Mouse (Mus musculus): ENCODE data around the gene D930048N14Rik.
"Not testable (repeated sequence)": the region's sequence is repeated elsewhere in the genome, so short reads cannot be mapped to it uniquely, and the experiment has no call there.

D930048N14Rik gene

DNA sequence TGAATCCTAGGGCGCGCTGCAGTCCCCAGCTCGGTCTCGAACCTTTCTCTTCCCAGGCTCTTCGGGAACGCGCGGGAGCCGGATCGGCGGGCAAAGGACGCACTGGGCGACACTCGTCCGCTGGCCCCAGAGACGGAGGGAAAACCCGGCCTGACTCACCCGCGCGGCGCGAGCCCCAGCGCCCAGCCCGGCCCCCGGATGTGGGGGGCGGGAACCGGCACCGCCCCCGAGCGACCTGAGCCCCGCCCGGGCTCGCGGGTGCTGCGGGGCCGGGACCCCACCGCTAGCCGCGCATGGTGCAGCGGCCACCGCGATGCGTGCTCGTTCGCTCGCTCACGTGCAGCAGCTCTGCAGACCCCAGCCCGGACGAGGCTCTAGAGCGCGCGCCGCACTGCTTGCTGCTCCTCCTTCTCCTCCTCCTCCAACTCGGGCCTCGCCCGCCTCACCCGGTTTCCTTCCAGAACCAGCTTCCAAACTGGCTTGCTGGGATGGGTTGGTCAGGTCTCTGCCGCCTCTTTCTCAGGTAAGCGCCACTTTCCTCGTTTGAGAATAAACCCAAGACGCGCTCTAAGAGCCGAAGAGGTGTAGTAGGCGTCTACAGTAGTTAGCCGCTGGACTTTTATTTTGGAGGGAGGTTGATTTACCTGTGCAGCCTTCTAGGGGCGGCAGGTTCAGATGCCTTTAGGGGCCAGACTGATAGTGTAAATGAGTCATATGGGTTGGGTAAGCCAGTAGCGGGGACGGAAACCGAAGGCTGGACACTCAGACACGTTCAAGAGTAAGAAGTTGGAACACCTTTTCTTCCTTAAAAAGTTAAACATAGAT lies at the start of gene D930048N14Rik, which contains the start of gene N4bp3:
D930048N14Rik (plus strand) TSS at position 264 of the 825 bp plus-strand sequence.
N4bp3 (minus strand) TSS at position 152 of the 825 bp plus-strand sequence.
- peak; percentile 81 for DNase-seq (ENCODE audit: low read depth, low spot score)

DNA sequence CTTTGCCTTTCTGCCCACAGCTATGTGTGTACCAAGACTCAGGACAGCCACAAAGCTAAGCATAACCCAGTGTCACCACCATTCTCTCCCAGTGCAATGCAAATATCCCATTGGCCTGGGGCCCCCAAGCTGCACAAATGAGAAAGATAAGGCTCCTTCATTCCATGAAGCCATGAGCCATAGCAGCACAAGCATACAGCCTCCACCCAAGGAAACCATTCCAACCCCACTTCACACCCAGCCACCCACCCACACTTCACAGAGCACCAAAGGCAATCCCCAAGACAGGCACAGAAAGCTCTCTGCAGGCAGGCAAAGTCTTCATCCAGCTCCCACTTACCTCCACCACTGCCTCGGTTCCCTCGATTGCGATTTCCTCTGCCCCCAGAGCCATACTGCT lies 48.5 kb upstream of the D930048N14Rik start:
- DNase-seq (ENCODE audit: low read depth, low spot score), result no peak

DNA sequence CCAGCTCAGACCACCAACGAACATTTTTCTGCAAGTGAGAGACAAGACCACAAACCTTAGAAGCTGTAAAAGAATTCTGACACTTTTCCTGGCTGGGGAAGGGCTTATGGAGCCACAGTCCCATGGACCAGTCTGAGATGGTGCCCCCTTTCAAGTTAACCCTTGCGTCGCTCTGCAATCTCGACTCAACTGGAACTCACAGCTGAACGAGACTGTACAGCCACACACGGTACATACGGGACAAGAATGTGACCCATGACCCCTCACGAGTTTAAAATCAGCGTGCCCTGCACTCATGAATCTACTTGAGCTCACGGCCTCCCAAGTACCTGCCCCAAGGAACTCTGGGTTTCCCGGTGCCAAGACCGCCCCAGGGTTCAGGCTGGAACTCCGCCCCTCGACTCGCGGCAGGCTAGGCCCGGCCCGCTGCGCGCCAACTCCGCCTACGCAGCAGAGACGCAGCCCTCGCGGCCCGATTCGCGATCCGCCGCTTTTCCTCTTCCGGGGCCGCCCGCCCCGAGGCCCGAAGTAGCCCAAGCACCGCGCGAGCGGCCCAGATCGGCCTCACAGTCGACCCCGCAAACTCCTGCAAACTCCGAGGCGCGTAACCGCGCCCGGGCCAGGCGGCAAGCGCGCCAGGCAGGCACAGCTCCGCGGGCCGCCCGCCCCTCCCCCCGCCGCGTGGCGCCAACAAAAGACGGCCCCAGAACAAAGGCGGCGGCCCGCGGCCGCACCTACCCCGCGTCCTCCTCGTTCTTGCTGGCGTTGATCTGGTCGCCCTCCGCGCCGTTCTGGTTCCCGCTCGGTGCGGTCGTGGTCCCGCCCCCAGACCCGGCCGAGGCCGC lies 44.9 kb upstream of the D930048N14Rik start:
- peak; percentile 92 for DNase-seq (ENCODE audit: low read depth, low spot score)

DNA sequence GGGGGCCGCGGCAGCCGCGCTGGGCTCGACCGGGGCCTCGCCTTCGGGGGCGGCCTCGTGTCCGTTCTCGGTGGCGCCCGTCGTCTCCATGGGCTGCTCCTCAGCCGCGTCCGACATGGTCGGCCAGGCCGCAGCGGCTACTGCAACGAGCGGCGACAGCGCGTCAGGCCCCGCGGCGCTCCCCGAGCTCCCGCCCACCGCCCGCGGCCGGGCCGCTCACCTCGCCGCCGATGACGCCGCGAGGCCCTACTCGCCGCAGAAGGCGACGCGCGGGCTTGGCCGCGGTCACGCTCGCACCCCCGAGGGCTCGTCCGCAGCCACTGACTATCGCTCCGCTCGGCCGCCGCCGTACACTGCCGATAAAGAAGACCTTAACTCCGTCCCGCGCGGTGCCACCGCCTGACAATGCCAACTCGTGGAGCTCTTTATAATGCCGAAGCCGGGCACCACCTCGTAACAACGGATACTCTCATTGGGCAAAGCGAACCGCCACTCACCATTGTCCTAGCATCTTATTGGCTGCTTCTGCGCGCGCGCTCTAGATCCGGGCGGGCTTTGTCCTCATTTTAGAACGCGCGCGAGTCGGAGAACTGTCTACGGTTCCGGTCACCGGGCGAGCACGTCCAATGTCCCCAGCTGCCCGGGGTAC lies 44.2 kb upstream of the D930048N14Rik start, which contains the start of gene Hnrnpab:
Hnrnpab (minus strand) TSS at position 401 of the 649 bp plus-strand sequence.
- DNase-seq (ENCODE audit: low read depth, low spot score), result peak; percentile 97

DNA sequence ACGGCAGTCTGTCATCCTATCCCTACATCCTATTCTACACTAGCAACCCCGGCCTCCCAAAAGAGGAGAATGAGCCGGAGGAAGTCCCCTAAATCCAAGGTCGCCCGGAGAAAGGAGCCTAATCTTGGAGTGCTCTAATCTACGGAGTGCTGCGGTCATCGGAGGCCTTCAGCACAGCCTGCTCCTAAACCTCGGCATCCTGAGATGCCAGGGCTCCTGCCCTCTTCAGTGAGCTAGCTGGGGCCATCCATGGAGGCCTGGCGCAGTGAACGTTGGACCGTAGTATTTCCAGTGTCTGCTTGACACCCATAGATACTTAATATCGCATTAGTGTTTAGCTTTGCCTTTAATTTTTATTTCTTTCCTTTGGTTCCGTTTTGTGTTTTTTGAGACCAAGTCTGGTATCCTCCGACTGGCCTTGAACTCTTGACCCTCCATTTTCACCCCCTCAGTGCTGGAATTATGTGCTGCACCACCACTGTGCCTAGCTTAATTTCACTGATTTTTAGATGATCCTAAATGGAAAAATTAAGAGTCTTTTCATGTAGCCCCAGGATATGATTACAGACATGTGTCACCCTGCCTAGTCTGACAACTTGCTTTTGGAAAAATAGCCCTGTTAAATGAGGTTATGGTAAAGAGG lies 43.5 kb upstream of the D930048N14Rik start:
- no peak for DNase-seq (ENCODE audit: low read depth, low spot score)

DNA sequence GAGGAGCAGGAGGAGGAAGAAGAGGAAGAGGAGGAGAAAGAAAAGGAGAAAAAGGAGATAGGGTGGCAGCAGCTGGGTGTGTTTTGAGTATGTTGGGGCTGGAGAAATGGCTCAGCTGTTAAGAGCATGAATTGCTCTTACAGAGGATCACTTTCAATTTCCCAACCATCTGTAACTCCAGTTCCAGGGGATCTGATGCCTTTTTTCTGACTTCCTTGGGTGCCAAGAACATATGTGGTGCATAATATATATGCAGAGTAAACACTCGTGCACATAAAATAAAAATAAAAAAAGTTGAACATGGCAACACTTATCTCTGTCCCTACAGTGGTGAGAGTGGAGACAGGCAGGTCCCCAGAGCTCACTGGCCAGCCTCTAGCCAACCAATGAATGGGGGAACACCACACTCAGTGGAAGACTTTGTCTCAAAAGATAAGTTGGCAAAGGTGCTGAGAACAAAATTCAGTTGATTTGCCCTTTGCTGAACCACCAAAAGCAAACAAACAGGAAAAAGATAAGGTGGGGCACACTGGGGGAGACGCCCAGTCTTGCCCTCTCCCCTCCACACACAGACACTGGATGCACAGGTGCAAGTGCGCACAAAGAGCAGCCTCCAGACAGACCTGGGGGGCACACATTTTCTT lies 41.4 kb upstream of the D930048N14Rik start:
- DNase-seq (ENCODE audit: low read depth, low spot score), result no peak

DNA sequence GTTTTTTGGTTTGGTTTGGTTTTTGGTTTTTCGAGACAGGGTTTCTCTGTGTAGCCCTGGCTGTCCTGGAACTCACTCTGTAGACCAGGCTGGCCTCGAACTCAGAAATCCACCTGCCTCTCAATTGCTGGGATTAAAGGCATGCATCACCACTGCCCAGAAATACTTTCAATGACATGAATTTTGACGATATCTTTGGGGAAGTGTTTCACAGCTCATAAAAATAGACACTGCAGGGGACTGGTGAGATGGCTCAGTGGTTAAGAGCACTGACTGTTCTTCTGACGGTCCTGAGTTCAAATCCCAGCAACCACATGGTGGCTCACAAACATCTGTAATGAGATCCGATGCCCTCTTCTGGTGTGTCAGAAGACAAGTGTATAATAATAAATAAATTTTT lies 40.8 kb upstream of the D930048N14Rik start:
- DNase-seq (ENCODE audit: low read depth, low spot score), result not testable (repeated sequence)

DNA sequence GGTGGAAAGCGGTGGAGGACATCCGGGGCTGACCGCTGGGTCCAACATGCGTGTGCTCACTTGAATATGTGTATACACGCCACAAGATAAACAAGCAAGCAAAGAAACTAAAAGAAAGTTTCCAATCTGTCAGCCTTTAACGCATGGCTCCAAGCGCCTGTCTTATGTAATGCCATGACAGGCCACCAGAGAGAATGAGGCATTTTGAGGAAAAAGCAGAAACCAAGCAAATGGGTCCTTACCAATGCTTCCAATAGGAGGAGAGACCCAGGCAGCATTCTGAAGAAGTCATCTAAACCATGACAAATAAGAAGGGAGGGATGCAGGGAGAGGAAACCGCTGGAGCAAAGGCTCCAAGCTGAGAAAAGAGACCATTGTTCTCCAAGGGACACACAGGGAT lies 36.5 kb upstream of the D930048N14Rik start:
- DNase-seq (ENCODE audit: low read depth, low spot score), result no peak

DNA sequence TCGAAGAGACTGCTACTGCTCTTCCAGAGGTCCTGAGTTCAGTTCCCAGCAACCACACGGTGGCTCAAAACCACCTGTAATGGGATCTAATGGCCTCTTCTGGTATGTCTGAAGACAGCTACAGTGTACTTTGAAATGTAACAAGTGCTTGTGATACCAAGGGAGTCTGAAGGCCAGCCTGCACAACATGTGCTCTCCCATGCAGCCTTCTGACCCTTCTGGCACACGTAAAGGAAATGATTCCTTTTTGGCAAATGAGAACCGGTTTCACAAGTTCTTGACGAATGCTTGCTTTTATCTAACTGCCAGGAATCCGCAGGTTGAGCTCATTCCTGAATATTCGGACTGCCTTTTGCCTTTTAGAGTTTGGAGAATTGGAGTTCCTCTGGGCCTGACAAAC lies 35.6 kb upstream of the D930048N14Rik start:
- no peak for DNase-seq (ENCODE audit: low read depth, low spot score)

DNA sequence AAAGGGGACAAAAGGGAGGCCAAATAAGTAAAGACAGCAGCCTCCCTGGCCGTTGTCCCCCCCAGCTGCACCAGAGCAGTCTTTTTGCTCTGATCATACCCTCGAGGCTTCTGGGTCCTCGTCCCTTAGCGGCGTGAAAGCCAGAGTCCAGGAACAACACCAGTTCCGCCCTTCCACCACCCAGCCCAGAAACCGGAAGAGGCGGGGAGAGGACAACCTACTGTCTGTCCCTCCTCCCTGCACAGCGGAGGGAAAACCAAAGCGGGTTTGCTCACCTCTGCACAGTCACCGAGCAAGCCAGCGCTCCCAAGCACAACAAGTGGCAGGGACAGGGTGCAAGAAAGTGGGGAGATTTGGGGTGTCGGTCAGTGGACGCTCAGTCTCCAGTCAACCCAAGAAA lies 35.2 kb upstream of the D930048N14Rik start:
- peak; percentile 79 for DNase-seq (ENCODE audit: low read depth, low spot score)

DNA sequence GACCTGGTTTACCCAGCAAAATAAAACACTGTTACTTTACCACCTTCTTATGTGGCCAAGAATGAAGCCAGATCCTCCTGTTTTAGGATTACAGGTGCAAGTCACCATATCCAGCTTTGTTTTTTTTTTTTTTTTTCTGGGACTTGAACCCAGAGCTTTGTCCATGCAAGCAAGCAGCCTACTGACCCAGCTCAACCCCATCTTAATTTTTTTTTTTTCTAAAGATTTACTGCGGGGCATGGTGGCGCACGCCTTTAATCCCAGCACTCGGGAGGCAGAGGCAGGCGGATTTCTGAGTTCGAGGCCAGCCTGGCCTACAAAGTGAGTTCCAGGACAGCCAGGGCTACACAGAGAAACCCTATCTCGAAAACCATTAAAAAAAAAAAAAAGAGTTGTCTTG lies 34.6 kb upstream of the D930048N14Rik start:
- DNase-seq (ENCODE audit: low read depth, low spot score), result not testable (repeated sequence)

DNA sequence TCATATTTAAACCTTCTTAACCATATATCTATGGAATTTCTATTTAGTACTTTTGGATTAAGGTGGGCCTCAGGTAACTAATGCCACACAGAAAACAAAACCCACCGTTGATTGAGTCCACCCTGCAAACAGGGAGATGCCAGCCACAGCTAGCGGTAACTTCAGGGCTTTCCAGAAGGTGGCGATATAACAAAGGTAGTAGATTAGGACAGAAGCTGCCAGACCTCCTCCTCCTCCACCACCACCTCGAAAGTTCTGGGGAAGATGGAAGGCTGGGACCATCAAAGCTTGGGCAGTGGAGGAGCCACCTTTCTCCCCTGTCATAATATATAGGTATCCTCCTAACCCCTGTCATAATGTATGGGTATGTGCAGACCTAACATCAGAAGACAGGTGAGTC lies 33.1 kb upstream of the D930048N14Rik start:
- peak; percentile 76 for DNase-seq (ENCODE audit: low read depth, low spot score)

DNA sequence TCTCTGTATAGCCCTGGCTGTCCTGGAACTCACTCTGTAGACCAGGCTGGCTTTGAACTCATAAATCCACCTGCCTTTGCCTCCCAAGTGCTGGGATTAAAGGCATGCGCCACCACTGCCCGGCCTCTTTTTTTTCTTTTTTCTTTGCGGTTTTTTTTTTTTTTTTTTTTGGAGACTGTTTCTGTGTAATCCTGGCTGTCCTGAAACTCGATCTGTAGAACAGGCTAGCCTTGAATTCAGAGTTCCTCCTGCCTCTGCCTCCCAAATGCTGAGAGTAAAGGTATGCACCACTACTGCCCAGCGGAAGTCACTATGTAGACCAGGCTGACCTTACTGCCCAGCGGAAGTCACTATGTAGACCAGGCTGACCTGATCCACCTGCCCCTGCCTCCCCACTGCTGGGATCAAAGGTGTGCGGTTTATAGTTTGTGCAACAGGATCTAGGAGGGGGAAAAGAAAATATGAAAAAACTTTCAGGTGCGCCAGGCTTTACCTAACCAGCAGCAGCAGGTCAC lies 31.8 kb upstream of the D930048N14Rik start:
- no peak for DNase-seq (ENCODE audit: low read depth, low spot score)

DNA sequence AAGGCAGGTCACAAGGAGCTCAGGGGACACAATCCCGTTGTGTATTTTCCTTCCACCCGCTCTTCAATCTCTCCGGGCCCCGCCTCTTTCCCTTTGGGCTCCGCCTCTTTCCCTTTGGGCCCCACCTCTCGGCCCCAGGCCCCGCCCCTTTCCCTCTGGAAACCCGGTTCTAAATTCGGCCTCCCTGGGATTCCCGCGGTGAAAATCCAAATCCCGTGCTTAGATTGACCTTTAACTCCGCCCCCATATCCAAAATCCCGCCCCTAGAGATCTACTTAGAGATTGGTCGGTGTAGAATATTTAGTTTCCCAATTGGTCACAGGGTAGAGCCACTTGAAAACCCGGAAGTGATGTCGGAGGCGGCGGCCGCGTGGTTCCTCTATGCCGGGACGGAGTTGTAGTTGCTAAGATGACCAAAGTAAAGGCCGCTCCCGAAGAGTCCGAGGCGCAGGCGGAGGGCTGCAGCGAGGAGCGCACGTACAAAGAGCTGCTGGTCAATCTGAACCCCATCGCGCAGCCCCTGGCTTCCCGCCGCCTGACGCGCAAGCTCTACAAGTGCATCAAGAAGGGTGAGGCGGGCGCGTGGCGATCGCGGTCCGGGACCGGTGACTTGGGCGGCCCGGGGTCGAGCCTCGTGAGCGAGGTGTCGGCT lies 31.2 kb upstream of the D930048N14Rik start, which contains the start of gene Nhp2:
Nhp2 (plus strand) TSS at position 327 of the 652 bp plus-strand sequence.
- peak; percentile 93 for DNase-seq (ENCODE audit: low read depth, low spot score)

DNA sequence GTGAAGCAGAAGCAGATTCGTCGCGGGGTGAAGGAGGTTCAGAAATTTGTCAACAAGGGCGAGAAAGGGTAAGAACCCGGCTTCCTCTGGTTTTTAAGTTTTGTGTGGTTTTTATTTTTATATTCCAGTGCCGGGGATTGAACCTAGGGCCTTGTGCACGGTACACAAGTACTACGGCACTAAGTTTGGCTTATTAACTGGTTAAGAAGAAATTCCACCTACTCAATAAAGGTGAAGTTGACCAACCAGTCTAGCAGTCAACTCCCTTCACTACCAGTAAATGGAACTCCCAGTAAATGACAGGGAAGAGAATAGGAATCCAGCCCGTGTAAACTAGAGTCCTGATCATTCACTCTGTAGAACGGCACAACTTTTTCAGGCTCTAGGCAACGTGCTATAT lies 30.7 kb upstream of the D930048N14Rik start:
- no peak for DNase-seq (ENCODE audit: low read depth, low spot score)

DNA sequence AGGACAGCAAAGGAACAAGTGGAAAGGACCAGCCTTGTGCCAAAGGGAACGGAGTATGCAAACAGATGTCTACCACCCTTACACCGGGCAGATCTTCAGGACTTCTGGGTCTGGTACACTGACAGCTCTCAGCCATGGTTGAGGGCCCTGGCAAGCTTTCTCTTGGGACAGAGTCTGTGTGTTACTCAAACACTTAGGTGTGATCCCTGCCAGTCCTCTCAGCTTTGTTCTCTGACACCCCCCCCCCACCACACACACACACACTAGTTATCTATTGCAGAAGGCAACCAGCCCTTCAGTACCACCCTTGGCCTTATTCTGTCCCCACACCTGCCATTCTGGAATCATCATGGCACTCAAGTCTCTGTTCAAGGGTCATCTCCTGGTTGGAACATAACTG lies 29.0 kb upstream of the D930048N14Rik start:
- no peak for DNase-seq (ENCODE audit: low read depth, low spot score)

DNA sequence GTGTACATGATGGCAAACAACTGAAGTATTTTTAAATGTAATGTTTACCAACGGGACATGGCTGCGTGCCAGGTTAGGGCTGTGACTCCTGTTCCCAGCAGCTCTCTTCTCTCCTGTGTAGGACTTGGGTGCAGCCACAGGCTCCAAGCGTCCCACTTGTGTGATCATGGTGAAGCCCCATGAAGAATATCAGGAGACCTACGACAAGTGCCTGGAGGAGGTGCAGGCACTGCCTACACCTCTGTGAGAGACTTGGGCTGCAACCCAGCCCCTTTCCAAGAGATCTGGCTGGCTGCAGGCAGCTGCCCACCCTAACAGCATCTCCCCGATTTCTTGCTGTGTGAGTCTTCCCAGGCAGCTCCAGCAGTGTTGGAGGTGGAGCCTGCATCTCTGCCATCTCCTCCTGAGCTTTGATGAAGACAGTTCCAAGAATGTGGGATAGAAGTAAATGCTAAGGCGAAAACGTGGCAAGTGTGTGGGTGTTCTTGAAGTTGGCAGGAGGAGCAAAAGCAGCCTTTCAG lies 27.7 kb upstream of the D930048N14Rik start:
- DNase-seq (ENCODE audit: low read depth, low spot score), result no peak

DNA sequence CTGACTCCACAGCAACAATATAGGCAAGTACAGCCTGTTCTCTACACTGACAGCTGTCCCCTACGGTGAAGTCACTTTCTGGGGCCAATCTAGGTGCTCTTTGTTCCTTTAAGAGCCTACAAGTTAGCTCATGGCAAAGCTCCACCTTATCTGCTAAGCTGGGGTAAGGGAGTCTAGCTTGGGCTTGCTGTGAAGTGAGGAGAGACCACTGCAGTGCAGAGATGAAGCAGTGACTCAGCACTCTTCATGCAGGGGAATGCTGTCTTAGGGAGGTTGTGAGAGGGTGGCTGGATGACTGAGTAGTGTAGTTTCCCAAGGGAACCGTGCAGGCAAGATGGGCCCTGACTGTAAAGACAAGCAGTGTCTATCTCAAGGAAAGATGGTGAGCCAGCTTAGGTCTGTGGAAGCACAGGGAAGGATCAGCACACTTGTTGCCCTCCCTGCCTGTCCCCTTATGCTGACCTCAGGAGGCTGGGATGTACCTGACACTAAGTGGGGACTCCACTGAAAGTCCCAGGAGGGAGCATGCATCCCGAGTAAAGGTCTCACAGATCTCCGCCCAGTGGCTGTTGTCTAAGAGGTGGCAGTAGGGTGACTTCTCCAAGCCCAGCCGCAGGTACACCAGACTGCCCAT lies 25.4 kb upstream of the D930048N14Rik start:
- DNase-seq (ENCODE audit: low read depth, low spot score), result no peak

DNA sequence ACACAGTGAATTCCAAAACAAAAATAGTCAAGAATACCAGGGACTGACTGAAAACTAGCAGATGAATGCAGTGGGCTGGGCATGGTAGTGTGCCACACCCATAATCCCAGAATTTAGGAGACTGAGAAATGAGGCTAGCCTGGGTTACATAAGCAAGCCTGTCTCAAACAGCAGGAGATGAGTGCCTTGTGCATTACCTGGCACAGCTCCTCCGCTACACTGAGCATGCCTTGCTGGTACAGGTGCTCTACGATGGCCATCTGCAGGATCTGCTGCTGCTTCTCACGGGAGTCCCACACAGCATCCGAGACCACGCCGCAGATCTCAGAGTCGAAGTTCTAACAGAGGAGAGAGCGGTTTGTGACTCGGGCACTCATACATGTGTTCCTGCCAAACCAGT lies 23.3 kb upstream of the D930048N14Rik start:
- no peak for DNase-seq (ENCODE audit: low read depth, low spot score)

All from CD4-positive helper T cell, adult 2 months (primary cell).